Mouse (Mus musculus) Patski (cell line): ENCODE measurements at regions not wholly inside any gene's neighbourhood (a gene's known extent, or its start where the extent isn't known, plus 50 kb on each side); places are given as distances from the start of the nearest gene placed in this dataset.
"Not testable (repeated sequence)": the region's sequence is repeated elsewhere in the genome, so short reads cannot be mapped to it uniquely, and the experiment has no call there.

ENCODE experiments used
- ATAC-seq: fragments of 100-300 bp; one replicate; pipeline ENCODE4 v1.8.0; 2021
- CTCF ChIA-PET: fragments of 350-600 bp; sonication (Branson Sonifier 250); formaldehyde crosslinking; loops from one replicate; lab custom pipeline; 2022; ENCODE audit warnings: inconsistent platforms; lab: Charles Lee
- POLR2A ChIA-PET: fragments of 350-600 bp; sonication (Branson Sonifier 250); formaldehyde crosslinking; loops from one replicate; lab custom pipeline; 2022; ENCODE audit warnings: antibody characterized with exemption, inconsistent platforms; lab: Charles Lee
- DNase-seq: peaks from one replicate; pipeline ENCODE4 v3.0.0-alpha.2; 2011; ENCODE audit warnings: low read depth, low spot score
- H3K27me3 ChIP-seq: fragments of 371-371 bp; one replicate; pipeline ENCODE4 v1.5.1; 2021
- CTCF ChIP-seq: fragments of 100-300 bp; IDR thresholded peaks from one replicate; pipeline ENCODE4 v1.5.1; 2021
- in situ Hi-C: fragments of 300-500 bp; cut with MboI; formaldehyde crosslinking; loops from 3 replicates; pipeline ENCODE4 v1.11.1; 2018; ENCODE audit warnings: low pct_unique_long_range_greater_than_20kb, mixed read lengths

GRCm38 (mm10) chrX:41983346-41983745, 62.9 kb upstream of the Thoc2 start:
- ChIA-PET POLR2A (no interaction called here), CTCF (no interaction called here)
- no peak for ATAC-seq
- H3K27me3 ChIP-seq = peaks cover 14% of the 10 kb centered on the region
- DNase-seq = no peak
- TF ChIP-seq CTCF = no peak
- in situ Hi-C loops = no loop called here

- ATAC-seq = no peak
- ChIA-PET CTCF (interaction anchor here (1.4 kb wide), 1 partner anchor 8 kb away, joined by 4 read pairs; no protein-coding TSS in a partner anchor), POLR2A (no interaction called here)
- DNase-seq = no peak
- in situ Hi-C loops = no loop called here
- no peak for TF ChIP-seq CTCF
- H3K27me3 ChIP-seq = peaks cover 20% of the 10 kb centered on the region
These were observed 63.7 kb upstream of the Xiap start for GRCm38 (mm10) chrX:41995750-41996149.

GRCm38 (mm10) chrX:42000622-42001171, 58.8 kb upstream of the Xiap start:
- CTCF ChIA-PET, ATAC-seq, DNase-seq, POLR2A ChIA-PET: not testable (repeated sequence)
- in situ Hi-C loops = loop anchor here (25.0 kb wide), 1 partner anchor 512 kb away; the partner anchor contains the start of gene Sh2d1a
- peaks cover 20% of the 10 kb centered on the region for H3K27me3 ChIP-seq

- H3K27me3 ChIP-seq, DNase-seq, POLR2A ChIA-PET, ATAC-seq, CTCF ChIA-PET: not testable (repeated sequence)
- in situ Hi-C loops = loop anchor here (25.0 kb wide), 1 partner anchor 507 kb away; the partner anchor contains the start of gene Sh2d1a
These were observed 53.9 kb upstream of the Xiap start for GRCm38 (mm10) chrX:42005629-42006028.

GRCm38 (mm10) chrX:42006573-42007226, 52.8 kb upstream of the Xiap start:
- H3K27me3 ChIP-seq = peaks cover 15% of the 10 kb centered on the region
- CTCF ChIA-PET, DNase-seq, POLR2A ChIA-PET, ATAC-seq: not testable (repeated sequence)
- in situ Hi-C loops = loop anchor here (25.0 kb wide), 1 partner anchor 506 kb away; the partner anchor contains the start of gene Sh2d1a
